Mouse (Mus musculus) right cerebral cortex, postnatal 14 days (tissue): ENCODE measurements around the gene Colca2.

Experiments
- DNase-seq: peaks from one replicate; pipeline ENCODE4 v3.0.0; 2022

The Colca2 gene

GRCm38 (mm10) chr9:51278500-51279381 lies at the start of gene Colca2:
TSS of gene Colca2 (minus strand) at chr9:51278569.
- peak; percentile 67 for DNase-seq

- no peak for DNase-seq
These were observed 49.2 kb upstream of the Colca2 start for GRCm38 (mm10) chr9:51327555-51327903.

GRCm38 (mm10) chr9:51326619-51327554 lies 48.5 kb upstream of the Colca2 start:
- no peak for DNase-seq

- no peak for DNase-seq
These were observed 46.2 kb upstream of the Colca2 start for GRCm38 (mm10) chr9:51324406-51325065.

GRCm38 (mm10) chr9:51320096-51320495 lies 41.7 kb upstream of the Colca2 start:
- no peak for DNase-seq

- DNase-seq = no peak
These were observed 39.9 kb upstream of the Colca2 start for GRCm38 (mm10) chr9:51318246-51318645.

GRCm38 (mm10) chr9:51317322-51317721 lies 39.0 kb upstream of the Colca2 start:
- DNase-seq = no peak

GRCm38 (mm10) chr9:51315402-51316063 lies 37.2 kb upstream of the Colca2 start:
- DNase-seq = no peak

GRCm38 (mm10) chr9:51312554-51313317 lies 34.4 kb upstream of the Colca2 start:
- DNase-seq = no peak

GRCm38 (mm10) chr9:51310515-51310914 lies 32.1 kb upstream of the Colca2 start:
- no peak for DNase-seq

GRCm38 (mm10) chr9:51306351-51306750 lies 28.0 kb upstream of the Colca2 start:
- DNase-seq = no peak

GRCm38 (mm10) chr9:51305146-51305545 lies 26.8 kb upstream of the Colca2 start:
- peak; percentile 8 for DNase-seq

- DNase-seq = no peak
These were observed 25.6 kb upstream of the Colca2 start for GRCm38 (mm10) chr9:51303980-51304379.

- no peak for DNase-seq
These were observed 15.2 kb upstream of the Colca2 start for GRCm38 (mm10) chr9:51293541-51293940.

- DNase-seq = peak; percentile 77
These were observed 14.3 kb upstream of the Colca2 start for GRCm38 (mm10) chr9:51292674-51293073.

GRCm38 (mm10) chr9:51290980-51291379 lies 12.6 kb upstream of the Colca2 start:
- no peak for DNase-seq

GRCm38 (mm10) chr9:51286079-51286478 lies 7.7 kb upstream of the Colca2 start:
- no peak for DNase-seq

GRCm38 (mm10) chr9:51277834-51278498 lies 403 bp downstream of the Colca2 start:
- DNase-seq = no peak

GRCm38 (mm10) chr9:51274678-51275077 lies 3.7 kb downstream of the Colca2 start:
- no peak for DNase-seq

- no peak for DNase-seq
These were observed 4.7 kb downstream of the Colca2 start for GRCm38 (mm10) chr9:51273581-51274154.

GRCm38 (mm10) chr9:51272102-51272501 lies 6.3 kb downstream of the Colca2 start:
- DNase-seq = no peak
